Mouse (Mus musculus): ENCODE results near the gene Lrrc25.

- no peak for TF ChIP-seq CTCF (IDR thresholded peaks at IDR 0.05; ENCODE audit: insufficient read depth, low read depth, low read length)
- no peak for TF ChIP-seq POLR2A (IDR thresholded peaks at IDR 0.05; ENCODE audit: insufficient read depth, low read depth, low read length)
Measured at GRCm38 (mm10) chr8:70630532-70631381, 14.8 kb downstream of the Lrrc25 start.
